Mouse (Mus musculus) kidney, adult 8-10 months (tissue): Measurements from ENCODE around the gene Crkl.

Experiments
- DNase-seq, 2 experiments: peaks; one replicate each; pipeline ENCODE4 v3.0.0; 2022

Crkl gene

GRCm38 (mm10) chr16:17451541-17452372 is at the start of gene Crkl:
Crkl (plus strand) TSS chr16:17451987.
- peak; percentile 97 for DNase-seq

GRCm38 (mm10) chr16:17402855-17403254 is 48.9 kb upstream of the Crkl start:
- peak; percentile 22 to 57 for DNase-seq

DNA sequence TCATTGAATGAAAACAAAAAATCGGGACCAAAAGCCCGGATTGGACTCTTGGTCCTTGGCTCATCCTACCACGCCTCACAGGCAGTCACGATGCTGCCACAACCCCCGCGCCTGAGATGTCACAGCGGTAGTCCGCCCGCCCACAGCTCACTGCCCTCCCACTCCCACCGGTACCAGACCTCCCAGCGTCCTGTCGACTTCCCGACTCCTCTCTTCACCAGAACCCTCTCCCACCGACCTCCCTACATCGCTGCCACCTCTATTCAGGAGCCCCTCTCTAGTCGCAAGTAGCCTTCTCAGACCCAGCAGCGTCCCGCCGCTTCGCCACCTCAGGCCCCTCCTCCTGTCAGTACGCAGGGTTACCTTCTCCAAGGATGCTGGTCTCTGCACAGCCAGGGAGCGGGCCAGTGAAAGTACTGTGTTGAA is 46.5 kb upstream of the Crkl start:
- peak; percentile 59 to 72 for DNase-seq

DNA sequence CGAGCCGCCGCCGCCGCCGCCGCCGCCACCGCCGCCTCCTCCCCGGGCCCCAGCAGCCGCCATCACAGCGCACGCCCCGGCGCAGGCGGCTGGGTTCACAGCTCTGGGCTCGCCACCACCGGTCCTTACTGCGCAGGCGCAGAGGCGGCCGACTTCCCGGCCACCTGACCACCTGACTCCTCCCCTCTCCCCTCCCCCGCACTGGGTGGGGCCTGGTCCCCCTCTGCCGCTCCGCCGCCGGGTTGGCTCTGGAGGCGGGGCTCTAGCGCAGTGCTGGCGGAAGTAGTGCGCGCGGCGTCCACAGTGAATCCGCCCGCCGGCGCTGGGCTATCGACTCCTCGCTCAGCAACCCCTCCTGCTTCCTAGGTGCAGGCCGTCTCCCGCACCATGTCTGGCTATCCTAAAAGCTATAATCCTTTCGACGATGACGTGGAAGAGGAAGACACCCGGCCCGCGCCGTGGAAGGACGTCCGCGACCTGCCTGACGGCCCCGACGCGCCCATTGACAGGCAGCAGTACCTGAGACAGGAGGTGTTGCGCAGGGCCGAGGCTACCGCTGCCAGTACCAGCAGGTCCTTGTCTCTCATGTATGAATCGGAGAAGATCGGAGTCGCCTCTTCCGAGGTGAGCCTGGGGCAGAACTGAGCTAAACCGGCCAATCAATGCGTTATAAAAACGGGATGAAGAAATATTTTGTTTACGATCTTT is 45.9 kb upstream of the Crkl start, which contains the start of the genes Snap29 and Pi4ka:
Gene Snap29, plus strand, starts transcription at position 251 of the 708 bp plus-strand sequence.
Gene Pi4ka, minus strand, starts transcription at position 579 of the 708 bp plus-strand sequence.
- peak; percentile 99 to 100 for DNase-seq

- DNase-seq, result peak; percentile 38 to 67
Measured at GRCm38 (mm10) chr16:17406512-17407231, 45.1 kb upstream of the Crkl start.

DNA sequence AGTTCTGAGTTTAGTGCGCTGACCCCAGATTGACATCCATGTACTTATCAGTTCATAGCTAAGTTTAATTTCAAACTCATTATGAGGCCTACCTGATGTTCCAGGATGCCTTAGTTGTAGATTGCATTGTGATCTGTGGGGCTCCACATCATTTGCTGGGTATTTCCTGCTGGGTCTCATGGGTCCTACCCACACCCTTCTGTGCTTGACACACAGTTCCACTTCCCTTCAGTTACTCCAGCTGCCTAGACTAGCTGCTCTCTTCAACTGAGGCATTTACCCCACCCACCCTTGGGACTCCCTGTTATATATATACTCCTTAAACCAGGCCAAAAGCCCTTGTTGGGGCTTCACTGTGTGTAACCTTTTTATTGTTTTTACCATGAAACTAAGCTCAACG is 42.7 kb upstream of the Crkl start:
- no peak for DNase-seq

DNA sequence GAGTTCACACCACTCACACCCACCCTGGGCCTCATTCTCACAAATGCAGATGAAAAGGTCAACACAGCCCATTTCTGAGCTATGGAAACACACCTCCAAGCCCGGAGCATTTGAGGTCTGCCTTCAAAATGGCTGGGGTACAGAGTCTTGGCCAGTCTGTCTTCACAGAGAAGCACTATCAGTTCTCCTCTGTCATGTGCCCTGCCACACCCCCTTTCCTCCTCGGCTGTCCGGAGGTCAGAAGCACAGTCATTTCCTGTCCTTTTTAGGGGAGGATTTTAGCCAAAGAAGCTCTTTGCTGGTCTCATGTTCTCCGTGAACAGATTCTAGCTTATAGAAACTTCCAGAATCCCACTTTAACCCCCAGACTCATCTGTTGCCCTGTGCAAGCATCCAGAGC is 41.6 kb upstream of the Crkl start:
- peak in 1 of 2 experiments; percentile 35 for DNase-seq

- no peak for DNase-seq
Measured at GRCm38 (mm10) chr16:17423021-17423420, 28.8 kb upstream of the Crkl start.

DNA sequence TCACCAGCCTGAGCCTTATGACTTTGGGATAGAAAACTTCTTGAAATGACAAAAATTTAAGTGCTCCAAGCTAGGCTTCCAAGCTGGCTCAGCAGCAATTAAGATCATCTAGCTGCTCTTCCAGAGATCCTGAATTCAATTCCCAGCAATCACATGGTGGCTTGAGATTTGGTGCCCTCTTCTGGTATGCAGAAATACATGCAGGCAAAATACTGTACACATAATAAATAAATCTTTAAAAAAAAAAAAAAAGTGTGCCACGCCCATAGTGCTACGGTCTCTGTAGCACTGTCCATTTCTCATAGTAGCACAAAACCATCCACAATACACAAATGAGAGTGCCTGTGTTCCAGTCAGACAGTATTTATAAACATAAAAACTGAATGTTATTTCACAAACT is 19.2 kb upstream of the Crkl start:
- DNase-seq, result peak in 1 of 2 experiments; percentile 12

- peak; percentile 15 to 52 for DNase-seq
Measured at GRCm38 (mm10) chr16:17452373-17452715, 557 bp downstream of the Crkl start.

DNA sequence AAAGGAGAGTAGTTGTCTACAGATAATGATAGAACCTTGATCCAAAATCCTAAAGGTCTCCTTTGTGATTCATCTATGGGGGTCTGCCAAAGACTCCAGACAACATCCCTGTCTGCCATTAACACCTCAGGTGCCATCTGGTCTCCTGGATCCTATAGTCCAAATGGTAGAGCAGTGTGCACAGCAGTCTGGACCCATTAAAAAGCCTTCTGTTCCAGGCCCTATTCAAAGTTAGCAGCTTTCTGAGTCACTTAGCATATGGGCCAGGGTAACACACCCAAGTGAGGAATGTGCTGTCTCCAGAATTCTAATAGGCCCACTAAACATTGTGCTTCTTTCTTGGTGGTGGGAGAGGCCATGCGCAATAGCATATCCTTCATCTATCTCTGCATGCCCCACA is 5.1 kb downstream of the Crkl start:
- no peak for DNase-seq

- DNase-seq, result peak in 1 of 2 experiments; percentile 26
Measured at GRCm38 (mm10) chr16:17460254-17460653, 8.5 kb downstream of the Crkl start.

DNA sequence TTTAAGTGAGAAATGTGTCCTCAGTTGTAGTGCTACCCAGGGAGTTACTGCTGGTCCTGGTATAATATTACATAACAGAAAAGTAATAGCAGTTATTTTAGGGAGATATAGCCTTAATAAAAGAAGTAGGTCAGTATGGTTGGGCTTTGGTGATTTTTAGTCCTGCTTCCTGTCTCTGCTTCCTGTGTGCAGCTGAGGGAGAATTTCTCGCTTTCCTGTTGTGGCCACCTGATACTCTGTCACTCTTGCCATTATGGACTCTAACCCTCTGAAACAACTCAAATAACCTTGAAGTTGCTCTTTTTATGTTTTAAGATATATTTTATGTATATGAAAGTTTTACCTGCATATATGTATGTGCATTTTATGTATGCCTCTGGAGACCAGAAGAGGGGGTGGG is 9.8 kb downstream of the Crkl start:
- DNase-seq, result no peak

GRCm38 (mm10) chr16:17463184-17463583 is 11.4 kb downstream of the Crkl start:
- no peak for DNase-seq

GRCm38 (mm10) chr16:17466875-17467663 is 15.3 kb downstream of the Crkl start:
- no peak for DNase-seq

DNA sequence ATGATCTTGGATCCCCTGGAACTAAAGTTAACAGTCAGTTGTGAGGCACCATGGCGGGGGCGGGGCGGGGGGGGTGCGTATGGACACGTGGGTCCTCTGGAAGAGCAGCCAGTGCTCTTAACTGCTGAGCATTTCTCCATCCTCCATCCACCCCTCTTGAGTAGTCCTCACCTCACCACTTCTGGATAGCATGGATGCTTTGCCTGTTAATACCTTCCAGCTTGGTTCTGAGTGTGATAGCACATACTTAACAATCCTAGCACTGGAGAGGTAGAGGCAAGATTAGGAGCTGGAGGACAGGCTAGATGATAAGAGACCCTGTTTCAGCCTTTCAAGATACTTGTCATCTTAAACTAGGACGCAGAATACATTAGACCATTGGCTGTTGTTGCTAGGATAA is 20.7 kb downstream of the Crkl start:
- DNase-seq, result no peak

DNA sequence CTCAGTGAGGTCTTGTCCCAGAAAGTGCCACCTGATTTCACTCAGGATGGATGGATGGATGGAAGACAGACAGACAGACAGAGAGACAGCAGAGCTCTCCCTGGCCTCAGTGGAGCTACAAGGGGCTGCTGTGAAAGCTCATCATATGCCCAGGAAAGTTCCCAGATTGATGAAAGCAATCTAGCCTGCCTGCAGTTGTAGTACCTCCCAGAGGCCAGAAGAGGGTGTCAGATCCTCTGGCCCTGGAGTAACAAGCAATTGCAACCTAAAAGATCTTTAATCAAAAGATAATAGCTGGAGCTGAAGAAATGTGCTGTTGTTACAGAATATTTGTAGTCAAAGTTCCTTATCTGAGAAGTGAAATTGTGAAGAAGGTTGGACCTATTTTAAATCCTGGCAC is 22.3 kb downstream of the Crkl start:
- peak in 1 of 2 experiments; percentile 40 for DNase-seq

DNA sequence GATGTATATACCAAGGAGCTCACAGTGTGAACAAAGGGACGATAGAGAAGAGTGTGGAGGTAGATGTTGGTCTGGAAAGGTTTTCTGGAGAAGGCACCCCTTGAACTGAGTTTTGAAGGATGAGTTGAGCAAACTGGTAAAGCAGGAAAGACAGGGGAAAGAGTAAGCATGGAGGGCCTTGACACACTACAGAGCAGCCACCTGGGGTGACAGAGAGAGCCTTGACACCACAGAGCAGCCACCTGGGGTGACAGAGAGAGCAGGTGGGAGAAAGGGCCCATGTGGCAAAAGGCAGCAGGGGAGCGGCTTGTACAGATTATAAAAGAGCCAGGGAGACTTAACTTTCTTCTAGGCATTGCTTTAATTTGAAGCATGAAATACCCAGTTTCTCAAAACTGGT is 23.0 kb downstream of the Crkl start:
- DNase-seq, result no peak

GRCm38 (mm10) chr16:17475326-17475725 is 23.5 kb downstream of the Crkl start:
- no peak for DNase-seq

- no peak for DNase-seq
Measured at GRCm38 (mm10) chr16:17478331-17478943, 26.6 kb downstream of the Crkl start.

- DNase-seq, result no peak
Measured at GRCm38 (mm10) chr16:17481465-17481864, 29.7 kb downstream of the Crkl start.

DNA sequence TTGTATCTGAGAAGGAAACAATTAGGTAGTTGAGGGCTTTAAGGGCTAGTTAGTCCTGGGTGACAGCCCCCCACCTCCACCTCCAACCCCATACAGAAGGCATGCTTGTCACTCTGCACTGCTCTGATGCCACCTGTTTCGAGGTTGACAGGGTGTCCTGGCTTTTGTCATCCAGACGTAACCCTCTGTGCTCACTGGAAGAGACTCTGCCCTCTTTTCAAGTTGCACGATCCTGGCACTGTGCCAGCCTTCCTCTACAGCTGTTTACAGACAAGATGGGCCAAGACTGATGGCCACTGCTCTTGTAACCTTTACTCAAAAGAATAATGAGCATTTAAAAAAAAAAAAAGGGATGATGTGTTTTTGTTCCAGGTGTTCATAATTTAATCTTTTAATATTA is 34.7 kb downstream of the Crkl start:
- peak; percentile 35 to 49 for DNase-seq
